Mouse (Mus musculus) layer of hippocampus, postnatal 10 days (tissue): Measurements from ENCODE around the gene Mrps15. TPM values are rescaled to one million over a fixed set of nuclear protein-coding genes. Genes with fewer than 3 reads are reported as not detected.

ENCODE experiments used
- total RNA-seq, 2 experiments: library from RNA; stranded (reverse); gene quantifications; 2 replicates each; pipeline ENCODE4 v1.2.3; 2021

Gene Mrps15
- total RNA-seq, 2 experiments from 2014 or later = 53.6 to 55.7 TPM

Other genes starting within 250 kb of the Mrps15 start
- 1 to 10 TPM; 2.8 to 3.0 TPM for gene Csf3r, start 22.4 kb upstream of the Mrps15 start, total RNA-seq
- 10 to 100 TPM; 43.2 to 53.0 TPM for gene Oscp1, start 11.6 kb downstream of the Mrps15 start, total RNA-seq
- 10 to 100 TPM; 15.6 TPM for gene Lsm10, start 49.7 kb downstream of the Mrps15 start, total RNA-seq
- gene Stk40, start 57.0 kb downstream of the Mrps15 start, total RNA-seq = 10 to 100 TPM; 19.7 to 20.7 TPM
- 10 to 100 TPM in 1 of 2 experiments, 1 to 10 TPM in 1; 6.7 to 10.4 TPM for gene Eva1b, start 100.8 kb downstream of the Mrps15 start, total RNA-seq
- 1 to 10 TPM; 1.0 to 1.1 TPM for gene Sh3d21, start 116.6 kb downstream of the Mrps15 start, total RNA-seq
- gene Thrap3, start 155.8 kb downstream of the Mrps15 start, total RNA-seq = 100 to 1,000 TPM; 141 to 144 TPM
- 100 to 1,000 TPM; 204 to 206 TPM for gene Map7d1, start 209.4 kb downstream of the Mrps15 start, total RNA-seq
- gene Trappc3, start 215.4 kb downstream of the Mrps15 start, total RNA-seq = 10 to 100 TPM; 94.9 to 95.2 TPM
- gene Col8a2, start 239.9 kb downstream of the Mrps15 start, total RNA-seq = 1 to 10 TPM; 1.6 to 3.6 TPM